Mouse (Mus musculus): ENCODE measurements around the gene Sdk2.

Sdk2 gene

DNA sequence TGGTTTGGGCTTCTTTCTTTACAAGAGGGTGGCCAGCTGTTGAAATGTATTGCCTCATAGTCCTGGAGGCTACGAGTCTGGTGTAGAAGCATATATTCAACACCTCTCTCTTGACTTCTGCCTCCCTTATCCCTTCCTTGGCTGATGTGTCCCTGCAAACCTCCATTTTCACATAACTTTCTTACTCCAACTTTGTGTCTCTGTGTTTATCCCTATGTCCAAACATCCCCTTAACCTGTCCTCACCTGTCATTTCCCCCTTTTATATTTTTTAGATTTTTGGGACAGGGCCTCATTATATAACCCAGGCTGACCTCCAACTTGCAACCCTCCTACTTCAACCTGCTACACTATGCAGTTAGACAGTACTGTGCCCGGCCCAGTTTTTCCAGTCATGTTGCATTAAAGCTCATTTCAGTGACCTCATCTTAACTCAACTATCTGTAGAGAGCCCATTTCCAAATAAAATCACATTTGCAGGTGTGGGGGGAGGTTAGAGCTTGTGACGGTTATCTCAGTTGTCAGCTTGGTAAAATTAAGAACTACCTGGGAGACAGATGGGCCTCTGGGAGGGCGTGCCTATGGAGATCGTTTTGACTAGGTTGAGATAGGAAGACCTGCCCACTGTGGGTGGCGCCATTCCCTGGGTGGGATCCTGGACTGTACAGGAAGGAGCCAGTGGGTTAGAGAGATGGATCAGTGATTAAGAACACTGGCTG, 302.6 kb downstream of the Sdk2 start:
- no peak for DNase-seq (ENCODE audit: low spot score)

DNA sequence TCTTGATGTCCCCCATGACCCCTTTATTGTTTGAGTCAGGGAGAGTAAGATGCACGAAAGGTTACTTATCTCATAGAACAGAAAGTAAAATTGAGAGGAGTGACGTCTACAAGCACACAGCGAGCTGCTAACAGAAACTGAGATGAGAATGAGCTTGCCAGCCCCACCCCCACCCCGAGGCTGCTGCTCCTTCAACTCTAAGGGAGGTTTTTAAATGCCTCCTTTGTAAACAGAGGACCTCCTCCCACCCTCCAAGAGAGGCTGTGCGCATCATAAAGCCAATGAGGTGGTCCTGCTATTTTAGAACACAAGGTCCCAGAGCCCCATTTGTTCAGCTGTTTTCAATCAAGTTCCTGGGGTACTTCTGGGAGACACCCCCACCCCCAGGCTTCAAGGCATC, 303.4 kb downstream of the Sdk2 start:
- no peak for DNase-seq (ENCODE audit: low spot score)

GRCm38 (mm10) chr11:113762136-113762797, 304.6 kb downstream of the Sdk2 start:
- no peak for DNase-seq (ENCODE audit: low spot score)

DNA sequence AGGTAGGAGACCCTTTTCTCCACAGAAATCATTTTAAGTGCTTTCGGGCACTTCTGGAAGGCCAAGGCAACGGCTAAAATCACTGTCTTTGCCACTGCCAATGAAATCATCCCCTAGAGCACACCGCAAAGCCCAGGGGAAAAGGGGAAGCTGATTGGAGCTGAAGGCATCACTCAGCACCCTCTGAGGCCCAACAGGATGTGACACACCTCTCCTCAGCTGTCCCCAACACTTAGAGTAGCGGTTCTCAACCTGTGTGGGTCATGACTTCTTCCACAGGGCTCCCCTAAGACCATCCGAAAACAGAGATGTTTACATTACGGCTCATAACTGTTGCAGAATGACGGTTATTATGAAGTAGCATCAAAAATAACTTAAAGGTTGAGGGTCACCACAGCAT, 305.2 kb downstream of the Sdk2 start:
- DNase-seq (ENCODE audit: low spot score): no peak

DNA sequence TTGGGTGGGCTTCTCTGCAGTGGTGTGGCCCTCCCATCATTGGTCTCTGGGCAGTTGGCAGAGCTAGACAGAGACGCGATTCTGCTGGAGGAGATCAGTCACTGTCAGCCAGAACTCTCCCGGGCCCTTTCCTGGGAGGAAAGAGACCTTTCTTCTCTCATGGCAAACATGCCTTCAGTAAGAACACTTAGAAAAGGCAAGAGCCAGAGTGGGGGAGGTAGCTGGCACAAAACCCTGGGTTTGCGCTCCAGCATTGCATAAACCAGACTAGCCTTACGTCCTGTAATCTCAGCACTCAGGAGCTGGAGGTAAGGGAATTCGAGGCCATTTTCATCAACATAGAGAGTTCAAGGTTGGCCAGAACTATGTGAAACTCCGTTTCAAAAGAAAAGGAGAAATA, 306.4 kb downstream of the Sdk2 start:
- peak; percentile 68 for DNase-seq (ENCODE audit: low spot score)

DNA sequence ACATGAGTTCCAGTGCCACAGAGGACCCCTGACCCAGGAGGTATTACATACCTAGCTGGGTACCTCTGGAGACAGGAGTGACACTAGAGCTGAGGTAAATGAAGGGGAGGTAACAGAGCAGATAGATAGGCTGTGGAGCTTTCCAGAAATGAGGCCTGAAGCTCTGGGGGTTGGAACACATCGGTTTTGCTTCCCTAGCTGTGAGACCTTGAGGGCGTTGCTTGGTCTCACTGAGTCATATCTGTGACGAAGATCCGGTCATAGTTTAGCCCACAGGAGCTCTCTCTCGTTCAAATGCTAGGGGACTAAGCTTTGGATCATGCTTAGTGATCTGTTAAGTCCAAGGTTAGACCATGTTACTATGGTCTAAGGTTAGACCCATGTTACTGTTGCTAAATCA, 308.0 kb downstream of the Sdk2 start:
- DNase-seq (ENCODE audit: low spot score): no peak

DNA sequence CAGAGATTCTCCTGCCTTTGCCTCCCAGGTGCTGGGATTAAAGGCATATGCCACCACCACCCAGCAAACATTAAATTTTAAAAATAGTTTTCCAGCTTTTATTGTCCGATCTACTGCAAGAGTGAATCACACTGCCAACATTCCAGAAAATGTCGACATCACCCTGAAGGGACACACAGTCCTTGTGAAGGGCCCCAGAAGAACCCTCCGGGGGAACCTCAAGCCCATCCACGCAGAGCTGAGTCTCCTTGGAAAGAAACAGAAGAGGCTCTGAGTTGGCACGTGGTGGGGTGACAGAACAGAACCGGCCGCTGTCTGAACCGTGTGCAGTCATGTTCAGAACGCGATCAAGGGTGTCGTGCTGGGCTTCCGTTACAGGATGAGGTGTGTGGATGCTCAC, 310.3 kb downstream of the Sdk2 start:
- DNase-seq (ENCODE audit: low spot score): peak; percentile 34

GRCm38 (mm10) chr11:113755878-113756277, 311.0 kb downstream of the Sdk2 start:
- no peak for DNase-seq (ENCODE audit: low spot score)

DNA sequence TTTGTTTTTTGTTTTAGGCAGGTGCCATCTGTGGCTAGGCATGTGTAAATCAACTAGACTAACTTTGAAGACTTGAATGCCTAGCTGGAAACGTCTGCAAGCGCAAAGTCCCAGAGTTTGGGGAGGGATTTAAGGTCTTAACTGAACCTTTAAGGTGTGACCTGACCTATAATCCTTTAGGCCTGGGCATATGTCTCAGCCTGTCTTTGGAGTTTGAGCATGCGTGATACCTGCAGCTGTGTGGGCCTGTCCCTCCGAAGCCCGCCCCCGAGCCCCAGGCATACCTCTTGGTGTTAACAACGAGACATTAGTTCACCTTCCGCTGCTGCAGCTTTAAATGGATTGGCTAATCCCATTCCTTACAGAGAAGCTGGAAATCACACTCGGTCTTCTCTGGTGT, 312.0 kb downstream of the Sdk2 start:
- no peak for DNase-seq (ENCODE audit: low spot score)

DNA sequence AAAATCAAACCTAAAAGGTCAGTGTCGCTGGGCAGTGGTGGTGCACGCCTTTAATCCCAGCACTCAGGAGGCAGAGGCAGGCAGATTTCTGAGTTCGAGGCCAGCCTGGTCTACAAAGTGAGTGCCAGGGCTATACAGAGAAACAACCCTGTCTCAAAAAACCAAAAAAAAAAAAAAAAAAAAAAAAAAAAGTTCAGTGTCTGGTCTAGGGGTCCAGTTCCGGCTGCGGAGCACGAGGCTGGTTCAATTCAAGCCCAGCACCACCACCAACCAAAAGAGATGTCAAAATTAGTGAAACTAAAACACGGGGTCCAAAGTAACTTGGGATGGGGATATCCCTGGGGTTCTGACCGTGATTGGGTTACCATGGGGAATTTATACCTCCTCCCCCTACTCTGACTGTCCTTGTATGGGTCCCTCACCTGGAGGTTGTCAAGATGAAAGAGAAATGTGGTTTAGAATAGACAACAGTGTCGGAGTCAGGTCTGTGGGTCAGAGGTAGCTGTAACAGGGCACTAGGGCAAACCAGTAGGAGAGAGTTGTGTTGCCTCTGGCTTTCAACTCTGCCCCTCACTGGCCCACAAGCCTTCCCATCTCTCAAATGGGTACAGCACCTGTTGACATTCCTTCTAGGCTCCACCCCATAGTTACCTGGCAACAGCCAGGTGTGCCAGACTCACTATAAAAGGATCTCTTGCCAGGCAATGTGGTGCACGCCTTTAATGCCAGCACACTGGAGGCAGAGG, 314.0 kb downstream of the Sdk2 start:
- no peak for DNase-seq (ENCODE audit: low spot score)

DNA sequence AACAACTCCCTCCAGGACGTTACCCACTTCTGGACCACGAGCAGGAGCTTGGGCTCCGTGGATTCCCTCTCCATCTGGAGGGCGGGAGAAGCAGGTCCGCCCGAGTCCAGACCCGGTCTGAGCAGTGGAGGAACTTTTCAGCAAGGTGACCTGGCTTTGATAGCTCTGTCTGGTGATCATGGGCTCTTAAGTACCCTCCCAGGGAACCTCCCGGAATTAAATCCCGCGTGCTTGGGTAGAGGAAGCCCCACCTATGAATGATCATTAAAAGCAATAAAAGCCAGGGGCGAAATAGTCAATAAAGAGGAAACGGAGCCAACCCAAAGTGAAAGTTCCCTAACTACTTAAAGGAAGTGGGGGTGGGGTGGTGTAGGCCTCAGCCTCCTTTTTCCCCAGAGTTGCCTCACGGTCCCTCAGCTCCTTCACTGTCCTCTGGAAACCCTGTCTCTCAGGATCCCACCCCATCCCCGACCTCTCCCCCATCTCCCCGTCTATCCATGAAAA, 314.6 kb downstream of the Sdk2 start:
- DNase-seq (ENCODE audit: low spot score): peak; percentile 24

- DNase-seq (ENCODE audit: low spot score): peak; percentile 92
Observed at GRCm38 (mm10) chr11:113751484-113752084, 315.3 kb downstream of the Sdk2 start, which contains the start of gene Cdc42ep4. Gene Cdc42ep4 (minus strand): TSS chr11:113751881.

- peak; percentile 86 for DNase-seq (ENCODE audit: low spot score)
Observed at GRCm38 (mm10) chr11:113750571-113751483, 316.0 kb downstream of the Sdk2 start.

DNA sequence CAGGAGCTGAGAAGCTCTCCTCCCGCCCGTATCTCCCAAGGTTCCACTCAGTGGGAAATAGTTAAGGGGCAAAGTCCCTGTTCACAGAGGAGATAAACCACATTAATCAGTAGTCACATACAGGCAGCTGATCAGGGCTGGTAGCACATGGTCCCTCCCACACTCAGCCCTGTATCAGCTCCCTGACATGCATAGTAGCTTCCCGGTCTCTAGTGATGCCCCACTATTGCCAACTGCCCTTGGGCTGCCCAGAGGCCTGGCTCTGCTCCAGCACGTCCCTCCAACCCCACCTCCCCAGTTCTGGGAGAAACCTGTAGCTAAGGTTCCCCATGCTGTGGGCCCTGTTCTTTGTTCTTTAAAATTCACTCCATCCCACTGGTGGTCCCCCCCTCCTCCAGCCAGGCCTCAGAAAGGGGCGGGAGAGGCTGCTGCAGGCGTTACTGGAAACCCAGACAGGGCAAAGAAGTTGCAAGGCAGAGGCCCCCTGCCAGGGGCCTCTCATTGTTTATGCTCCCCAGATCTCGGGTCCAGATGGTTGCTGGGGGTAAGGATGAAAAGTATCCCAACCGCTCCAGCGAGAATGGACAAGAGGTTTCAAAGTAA, 317.0 kb downstream of the Sdk2 start:
- peak; percentile 28 for DNase-seq (ENCODE audit: low spot score)

DNA sequence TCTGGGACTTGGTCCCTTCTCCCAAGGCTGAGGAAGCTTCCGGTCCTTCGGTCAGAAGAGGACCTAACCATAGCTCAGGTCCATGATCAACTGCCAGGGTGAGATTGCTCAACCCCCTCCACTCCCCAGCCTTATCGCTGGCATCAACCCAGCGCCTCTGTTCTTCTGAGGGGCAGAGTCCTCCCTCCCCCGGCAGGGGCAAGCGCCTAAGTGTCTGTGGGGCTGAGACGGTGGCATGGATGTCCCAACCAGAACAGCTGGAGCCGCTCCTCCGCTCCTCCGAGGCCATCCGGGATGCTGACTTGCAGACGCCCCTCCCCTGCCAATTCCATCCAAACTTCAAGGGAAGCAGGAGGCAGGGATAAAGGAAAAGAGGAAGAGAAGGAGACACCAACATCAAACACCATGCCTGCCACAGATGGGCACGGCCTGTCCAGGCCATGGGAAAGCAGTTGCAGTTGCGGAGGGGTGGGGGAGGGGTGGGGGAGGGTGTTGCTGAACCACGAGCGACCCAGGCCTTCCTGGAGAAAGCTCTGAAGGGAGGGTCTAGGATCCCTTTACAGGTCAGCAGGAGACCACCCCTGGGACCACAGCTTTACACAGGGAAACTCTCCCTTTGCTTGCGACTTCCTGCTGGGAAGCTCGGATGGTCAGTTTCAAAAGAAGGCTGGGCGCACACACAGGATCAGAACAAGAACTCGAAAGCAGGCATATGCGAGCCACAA, 317.9 kb downstream of the Sdk2 start:
- DNase-seq (ENCODE audit: low spot score): peak; percentile 18

- DNase-seq (ENCODE audit: low spot score): no peak
Observed at GRCm38 (mm10) chr11:113747725-113748380, 319.0 kb downstream of the Sdk2 start.

DNA sequence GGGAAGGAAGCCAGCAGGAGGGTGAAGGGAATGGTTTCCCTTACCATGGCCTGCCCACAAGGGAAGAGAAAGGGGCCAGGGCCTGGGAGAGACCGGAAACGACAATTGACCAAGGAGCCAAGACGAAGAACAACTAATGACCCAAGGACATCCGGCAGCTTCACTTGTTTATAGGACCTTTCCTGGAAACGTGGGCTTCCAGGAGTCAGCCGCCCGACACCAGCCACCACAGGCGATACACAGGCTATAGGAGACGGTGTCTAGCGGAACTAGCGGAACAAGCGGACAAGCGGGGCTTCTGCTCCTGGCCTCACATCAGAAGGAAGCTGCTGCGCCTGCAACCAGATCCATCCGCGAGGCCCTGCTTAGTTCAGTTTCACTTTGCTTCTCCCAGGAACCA, 319.8 kb downstream of the Sdk2 start:
- no peak for DNase-seq (ENCODE audit: low spot score)

DNA sequence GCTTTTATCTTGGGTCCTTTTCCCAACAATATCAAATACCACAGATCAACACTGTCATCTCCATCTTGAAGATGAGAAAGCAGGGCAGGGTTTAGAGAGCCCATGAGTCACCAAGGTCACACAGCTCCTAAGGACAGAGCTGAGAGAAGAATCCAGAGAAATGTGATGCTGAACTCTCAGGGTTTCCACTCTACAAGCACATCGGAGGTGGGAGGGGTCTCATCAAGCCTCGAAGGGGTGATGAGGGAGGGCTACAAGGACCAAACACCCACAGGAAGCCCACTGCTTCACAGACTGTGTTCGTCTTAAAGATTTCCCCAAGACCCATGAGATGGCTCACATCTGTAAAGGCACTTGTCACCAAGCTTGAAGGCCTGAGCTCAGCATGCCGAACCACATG, 320.9 kb downstream of the Sdk2 start:
- no peak for DNase-seq (ENCODE audit: low spot score)

GRCm38 (mm10) chr11:113742998-113743397, 323.8 kb downstream of the Sdk2 start:
- no peak for DNase-seq (ENCODE audit: low spot score)

GRCm38 (mm10) chr11:113740100-113740499, 326.7 kb downstream of the Sdk2 start:
- DNase-seq (ENCODE audit: low spot score): no peak

All from adipocyte (in vitro differentiated cells).